Mouse (Mus musculus): ENCODE results near the gene 1110051M20Rik. TPM values are rescaled to one million over a fixed set of nuclear protein-coding genes. Genes with fewer than 3 reads are reported as not detected.
A peak's percentile ranks its signal among the peaks of the same experiment; 100 is the strongest.

1110051M20Rik gene
- polyA plus RNA-seq, 1 experiment from 2014 or later = 15.6 TPM

DNA sequence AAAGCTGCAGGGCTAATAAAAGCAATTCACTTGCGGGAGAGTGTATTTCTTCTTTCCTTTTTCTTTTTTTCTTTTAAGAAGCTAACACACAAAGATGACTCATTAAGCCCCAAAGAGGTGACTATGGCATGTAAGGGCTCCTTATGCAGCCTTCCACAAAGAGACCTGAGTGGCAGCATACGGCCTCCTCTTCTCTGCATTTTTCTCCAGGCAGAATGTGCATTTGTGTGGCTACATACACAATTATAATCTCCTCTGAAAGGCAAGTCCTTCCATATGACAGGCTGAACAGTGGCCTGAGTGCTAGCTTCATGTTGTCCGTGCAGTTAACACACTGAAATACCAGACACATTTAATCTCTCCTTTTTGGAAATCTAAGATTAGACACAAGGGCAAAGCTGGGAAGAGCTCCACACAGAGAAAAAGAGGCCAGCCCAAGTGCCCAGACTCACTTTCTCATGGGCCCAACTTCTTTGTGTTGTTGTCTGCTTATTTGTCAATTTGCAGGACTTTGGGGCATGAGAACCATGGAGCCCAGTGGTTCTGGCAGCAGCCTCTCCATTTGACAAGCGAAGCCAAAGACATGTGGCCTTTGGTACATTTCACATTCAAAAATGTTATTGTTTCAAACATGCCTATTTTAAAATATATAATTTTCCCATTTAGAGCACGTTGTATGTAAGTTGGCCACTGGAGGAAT is 7.2 kb downstream of the 1110051M20Rik start:
- H3K4me2 ChIP-seq (replicated peaks; ENCODE audit: low read depth) = no peak overlapping the region
- TF ChIP-seq CTCF (IDR thresholded peaks at IDR 0.05; ENCODE audit: low read depth) = no peak
- 87% methylated on average over 5 of the region's 5 CpGs for WGBS
- no peak overlapping the region for H3K9ac ChIP-seq (ENCODE audit: low read depth, low read length)
- H3K4me1 ChIP-seq (replicated peaks; ENCODE audit: control insufficient read depth, insufficient read depth, low read length) = peaks cover 2% of the 10 kb centered on the region; the same call in 1 of the 2 replicates
- no peak for ATAC-seq
- H3K27ac ChIP-seq (ENCODE audit: low read depth, low read length) = no peak overlapping the region
- no peak overlapping the region for H3K4me3 ChIP-seq (ENCODE audit: low read depth, low read length)
- no peaks in the 10 kb centered on the region for H3K27me3 ChIP-seq (replicated peaks; ENCODE audit: control insufficient read depth, insufficient read depth, low read length)
- no peaks in the 10 kb centered on the region for H3K9me3 ChIP-seq (ENCODE audit: control insufficient read depth)
- no peaks in the 10 kb centered on the region for H3K36me3 ChIP-seq (ENCODE audit: control insufficient read depth, insufficient read depth)

DNA sequence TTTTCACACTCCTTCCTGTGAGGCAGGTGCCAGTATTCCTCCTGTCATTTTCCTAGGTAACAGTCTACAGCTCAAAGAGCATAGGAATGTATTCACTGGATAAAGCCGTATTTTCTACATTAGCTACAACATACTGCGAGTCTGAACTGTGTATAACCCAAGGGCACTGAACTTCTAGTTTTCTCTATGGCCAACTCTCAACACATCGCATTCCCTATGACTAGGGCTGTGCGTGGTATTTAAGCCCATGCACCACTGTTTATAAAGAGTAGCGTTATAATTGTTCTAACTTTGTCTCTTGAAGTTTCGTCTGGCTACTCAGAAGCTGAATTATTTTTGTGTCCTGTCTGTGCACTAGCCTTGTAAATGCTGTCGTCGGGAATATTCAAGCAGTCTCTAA is 7.8 kb downstream of the 1110051M20Rik start:
- Histone ChIP-seq H3K36me3 (ENCODE audit: control insufficient read depth, insufficient read depth) (no peaks in the 10 kb centered on the region), H3K9me3 (ENCODE audit: control insufficient read depth) (no peaks in the 10 kb centered on the region), H3K4me3 (ENCODE audit: low read depth, low read length) (no peak overlapping the region), H3K4me2 (replicated peaks; ENCODE audit: low read depth) (no peak overlapping the region), H3K27me3 (replicated peaks; ENCODE audit: control insufficient read depth, insufficient read depth, low read length) (no peaks in the 10 kb centered on the region), H3K4me1 (replicated peaks; ENCODE audit: control insufficient read depth, insufficient read depth, low read length) (no peaks in the 10 kb centered on the region; the same call in 1 of the 2 replicates), H3K27ac (ENCODE audit: low read depth, low read length) (no peak overlapping the region), H3K9ac (ENCODE audit: low read depth, low read length) (no peak overlapping the region)
- no peak for TF ChIP-seq CTCF (IDR thresholded peaks at IDR 0.05; ENCODE audit: low read depth)
- 83% methylated on average over 8 of the region's 8 CpGs for WGBS
- no peak for ATAC-seq

DNA sequence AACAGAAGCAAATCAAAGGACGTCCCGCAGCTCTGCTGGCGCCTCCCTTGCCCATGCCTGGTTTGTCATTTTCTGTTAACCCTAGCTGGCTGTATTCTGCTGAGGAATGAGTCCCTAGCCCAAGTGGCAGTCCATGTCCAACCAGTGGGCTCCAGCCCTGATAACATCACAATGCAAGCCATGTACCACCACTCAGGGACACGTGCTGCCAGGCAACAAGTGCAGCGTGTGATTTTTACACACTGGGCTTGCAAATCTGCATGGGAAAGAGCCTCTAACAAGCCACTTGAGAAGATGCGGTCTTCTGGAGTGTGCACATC is 13.9 kb downstream of the 1110051M20Rik start:
- 54% methylated on average over 6 of the region's 6 CpGs for WGBS
- H3K27ac ChIP-seq (ENCODE audit: low read depth, low read length) = peak overlapping the region; percentile 17; the same call in 1 of the 2 replicates
- H3K27me3 ChIP-seq (replicated peaks; ENCODE audit: control insufficient read depth, insufficient read depth, low read length) = no peaks in the 10 kb centered on the region
- no peaks in the 10 kb centered on the region for H3K36me3 ChIP-seq (ENCODE audit: control insufficient read depth, insufficient read depth)
- no peak for TF ChIP-seq CTCF (IDR thresholded peaks at IDR 0.05; ENCODE audit: low read depth)
- H3K9me3 ChIP-seq (ENCODE audit: control insufficient read depth) = no peaks in the 10 kb centered on the region
- no peak for ATAC-seq
- no peak overlapping the region for H3K9ac ChIP-seq (ENCODE audit: low read depth, low read length)
- H3K4me1 ChIP-seq (replicated peaks; ENCODE audit: control insufficient read depth, insufficient read depth, low read length) = no peaks in the 10 kb centered on the region
- no peak overlapping the region for H3K4me2 ChIP-seq (replicated peaks; ENCODE audit: low read depth)
- H3K4me3 ChIP-seq (ENCODE audit: low read depth, low read length) = no peak overlapping the region

DNA sequence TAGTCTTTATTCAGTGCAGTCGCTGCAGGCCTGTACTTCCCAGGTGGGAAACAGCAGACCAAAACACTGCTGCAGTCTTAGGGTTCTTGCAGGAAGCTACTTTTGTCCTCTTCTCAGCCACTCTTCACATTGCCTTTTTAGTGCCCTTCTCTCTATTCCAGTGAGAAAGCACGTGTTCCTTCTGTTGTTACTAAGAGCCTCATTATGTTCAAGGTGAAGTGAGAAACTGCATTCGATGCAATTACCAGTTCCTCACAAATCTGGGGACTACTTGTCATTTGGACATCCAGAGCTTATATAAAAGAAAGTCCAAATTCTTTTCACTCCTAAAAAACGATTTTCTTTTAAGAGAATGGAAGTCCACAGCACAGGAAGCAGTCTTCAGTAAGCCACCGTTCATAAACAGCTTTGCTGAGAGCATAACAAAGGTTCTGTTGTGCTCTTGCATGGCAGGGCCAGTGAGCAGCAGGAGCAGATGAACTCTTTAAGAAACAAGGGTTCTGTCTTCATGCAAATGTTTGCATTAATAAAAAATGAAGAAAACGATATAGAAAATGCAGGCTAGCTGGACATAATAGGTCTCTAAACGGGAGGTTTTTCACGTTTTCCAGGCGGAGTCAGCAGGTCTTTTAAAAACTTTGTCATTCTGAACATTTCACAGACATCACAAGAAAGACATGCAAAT is 14.4 kb downstream of the 1110051M20Rik start:
- no peak for ATAC-seq
- Histone ChIP-seq H3K9me3 (ENCODE audit: control insufficient read depth) (no peaks in the 10 kb centered on the region), H3K27me3 (replicated peaks; ENCODE audit: control insufficient read depth, insufficient read depth, low read length) (no peaks in the 10 kb centered on the region), H3K9ac (ENCODE audit: low read depth, low read length) (no peak overlapping the region), H3K4me3 (ENCODE audit: low read depth, low read length) (no peak overlapping the region), H3K27ac (ENCODE audit: low read depth, low read length) (peak overlapping the region; percentile 17; the same call in 1 of the 2 replicates), H3K4me1 (replicated peaks; ENCODE audit: control insufficient read depth, insufficient read depth, low read length) (no peaks in the 10 kb centered on the region), H3K36me3 (ENCODE audit: control insufficient read depth, insufficient read depth) (no peaks in the 10 kb centered on the region), H3K4me2 (replicated peaks; ENCODE audit: low read depth) (no peak overlapping the region)
- WGBS = 31% methylated on average over 9 of the region's 9 CpGs
- TF ChIP-seq CTCF (IDR thresholded peaks at IDR 0.05; ENCODE audit: low read depth) = no peak

DNA sequence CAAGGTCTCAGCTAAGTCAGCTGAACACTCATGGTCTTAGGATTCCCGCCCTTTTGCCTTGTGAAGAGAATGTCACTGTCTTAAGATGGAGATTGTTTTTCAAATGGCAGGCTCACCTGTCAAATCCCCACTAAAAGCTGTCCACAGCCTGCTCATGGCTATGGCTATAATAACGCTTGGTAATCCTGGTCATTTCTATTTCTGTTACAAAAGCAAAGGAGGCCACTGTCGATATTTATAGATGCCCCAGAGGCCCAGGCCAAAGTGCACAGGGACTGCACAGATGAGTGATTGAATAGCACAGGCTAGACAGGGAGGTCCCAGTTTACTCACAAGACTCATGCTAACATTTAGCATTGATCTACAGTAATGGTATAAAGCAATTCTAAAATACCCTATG is 15.4 kb downstream of the 1110051M20Rik start:
- WGBS = 62% methylated on average over 3 of the region's 3 CpGs
- no peak; the same call in 1 of the 2 replicates for ATAC-seq
- Histone ChIP-seq H3K27ac (ENCODE audit: low read depth, low read length) (no peak overlapping the region), H3K36me3 (ENCODE audit: control insufficient read depth, insufficient read depth) (no peaks in the 10 kb centered on the region), H3K9me3 (ENCODE audit: control insufficient read depth) (no peaks in the 10 kb centered on the region), H3K27me3 (replicated peaks; ENCODE audit: control insufficient read depth, insufficient read depth, low read length) (no peaks in the 10 kb centered on the region), H3K4me3 (ENCODE audit: low read depth, low read length) (no peak overlapping the region), H3K4me1 (replicated peaks; ENCODE audit: control insufficient read depth, insufficient read depth, low read length) (0 out of 2 replicates have a peak, but pooled peaks cover 4% of the 10 kb centered on the region), H3K4me2 (replicated peaks; ENCODE audit: low read depth) (no peak overlapping the region), H3K9ac (ENCODE audit: low read depth, low read length) (no peak overlapping the region)
- no peak for TF ChIP-seq CTCF (IDR thresholded peaks at IDR 0.05; ENCODE audit: low read depth)

DNA sequence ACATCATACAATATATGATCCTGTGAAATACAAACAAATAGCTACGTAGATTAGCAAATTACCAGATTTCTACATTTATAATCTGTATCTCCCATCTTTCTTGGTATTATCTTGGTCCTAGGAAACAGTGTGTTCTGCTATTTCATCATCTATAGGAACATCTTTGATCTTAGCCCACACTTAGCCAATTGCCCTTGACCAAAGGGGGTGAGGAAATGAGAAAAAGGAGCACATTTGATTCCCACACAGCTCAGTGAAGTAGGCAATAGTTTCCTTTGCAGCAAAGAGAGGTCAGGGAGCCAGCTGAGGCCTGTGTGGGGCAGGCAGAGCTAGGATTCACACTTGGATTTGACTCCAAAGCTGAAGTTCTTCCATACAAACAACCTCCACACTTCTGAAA is 18.2 kb downstream of the 1110051M20Rik start:
- peaks cover 2% of the 10 kb centered on the region; the same call in 1 of the 2 replicates for H3K36me3 ChIP-seq (ENCODE audit: control insufficient read depth, insufficient read depth)
- no peak for TF ChIP-seq CTCF (IDR thresholded peaks at IDR 0.05; ENCODE audit: low read depth)
- H3K27me3 ChIP-seq (replicated peaks; ENCODE audit: control insufficient read depth, insufficient read depth, low read length) = no peaks in the 10 kb centered on the region
- H3K4me3 ChIP-seq (ENCODE audit: low read depth, low read length) = no peak overlapping the region
- no peak overlapping the region for H3K9ac ChIP-seq (ENCODE audit: low read depth, low read length)
- 0 out of 2 replicates have a peak, but pooled peaks cover 4% of the 10 kb centered on the region for H3K4me1 ChIP-seq (replicated peaks; ENCODE audit: control insufficient read depth, insufficient read depth, low read length)
- no peak overlapping the region for H3K4me2 ChIP-seq (replicated peaks; ENCODE audit: low read depth)
- ATAC-seq = no peak
- H3K9me3 ChIP-seq (ENCODE audit: control insufficient read depth) = no peaks in the 10 kb centered on the region
- no peak overlapping the region for H3K27ac ChIP-seq (ENCODE audit: low read depth, low read length)
- 59% methylated on average over 1 of the region's 1 CpGs for WGBS

All from intestine, postnatal 0 days (tissue).